35 mouse cellular contexts compared by ENCODE assay signal in the genomic region with DNA sequence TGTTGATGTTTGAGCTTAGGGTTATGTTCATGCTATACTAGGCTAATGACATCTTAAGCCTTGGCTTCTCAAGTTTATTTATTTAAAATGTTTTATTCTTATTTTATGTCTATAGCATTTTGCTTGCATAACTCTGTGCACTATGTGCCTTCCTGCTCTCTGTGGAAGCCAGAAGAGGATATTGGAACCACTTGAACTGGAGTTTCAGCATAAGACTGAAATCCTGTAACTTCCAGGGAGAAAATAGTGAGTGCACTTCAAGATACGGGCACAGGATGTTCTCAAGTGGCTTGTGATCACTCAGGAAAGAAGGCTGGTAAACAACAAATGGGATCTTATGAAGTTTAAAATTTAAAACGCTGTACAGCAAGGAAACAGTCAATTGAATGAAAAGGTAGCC.
"Had no signal": no experiment of that assay in that cellular context is flagged by ENCODE, and none has a peak within 500 bp of the region (broad histone marks: within the 10 kb centered on the region; RNA-seq: fewer than 3 reads in every experiment).

No protein-coding gene starts in this region.

- H3K27me3 ChIP-seq: heart, embryonic 12.5 days; heart, embryonic 15.5 days; hindbrain, embryonic 13.5 days; hindbrain, embryonic 15.5 days; intestine, embryonic 15.5 days; kidney, embryonic 15.5 days had no signal

- H3K9me3 ChIP-seq: heart, embryonic 12.5 days; heart, embryonic 13.5 days; heart, embryonic 15.5 days; hindbrain, embryonic 10.5 days; hindbrain, embryonic 12.5 days; hindbrain, embryonic 13.5 days; hindbrain, embryonic 15.5 days; intestine, embryonic 15.5 days; kidney, embryonic 15.5 days had no signal

- H3K4me1 ChIP-seq: heart, embryonic 12.5 days; heart, embryonic 15.5 days; intestine, embryonic 15.5 days had no signal

- H3K9ac ChIP-seq: heart, embryonic 12.5 days; heart, embryonic 13.5 days; heart, embryonic 15.5 days; hindbrain, embryonic 12.5 days; hindbrain, embryonic 13.5 days; hindbrain, embryonic 14.5 days; hindbrain, embryonic 15.5 days; intestine, embryonic 15.5 days; kidney, embryonic 15.5 days had no signal

- H3K4me2 ChIP-seq: heart, embryonic 11.5 days; heart, embryonic 12.5 days; heart, embryonic 13.5 days; heart, embryonic 15.5 days; hindbrain, embryonic 12.5 days; hindbrain, embryonic 13.5 days; hindbrain, embryonic 14.5 days; hindbrain, embryonic 15.5 days; intestine, embryonic 15.5 days; kidney, embryonic 15.5 days had no signal

- H3K27ac ChIP-seq: heart, adult 2 months; heart, embryonic 10.5 days; heart, embryonic 13.5 days; heart, embryonic 15.5 days; hindbrain, embryonic 10.5 days; hindbrain, embryonic 12.5 days; hindbrain, embryonic 13.5 days; hindbrain, embryonic 14.5 days; hindbrain, embryonic 15.5 days; hindbrain, postnatal 0 days; intestine, embryonic 15.5 days; kidney, embryonic 15.5 days; kidney, postnatal 0 days; layer of hippocampus, adult 2 months had no signal

- DNase-seq: heart, adult 2 months; heart, postnatal 10 days; heart, postnatal 14 days; heart, postnatal 36 days; heart, postnatal 4 days; kidney, adult 11 months; kidney, adult 18-20 months; kidney, adult 2 months; kidney, adult 8-10 months; kidney, adult 9 months; kidney, postnatal 10 days; kidney, postnatal 14 days; kidney, postnatal 25 days; kidney, postnatal 36 days; kidney, postnatal 4 days; layer of hippocampus, adult 9-11 months had no signal

- H3K4me3 ChIP-seq: heart, adult 2 months; heart, embryonic 10.5 days; heart, embryonic 12.5 days; heart, embryonic 13.5 days; heart, embryonic 15.5 days; hindbrain, embryonic 10.5 days; hindbrain, embryonic 12.5 days; hindbrain, embryonic 13.5 days; hindbrain, embryonic 15.5 days; intestine, embryonic 15.5 days; kidney, embryonic 15.5 days; layer of hippocampus, adult 2 months had no signal

- H3K36me3 ChIP-seq: heart, embryonic 10.5 days; heart, embryonic 12.5 days; heart, embryonic 13.5 days; heart, embryonic 15.5 days; hindbrain, embryonic 10.5 days; hindbrain, embryonic 12.5 days; hindbrain, embryonic 13.5 days; hindbrain, embryonic 15.5 days; intestine, embryonic 15.5 days; kidney, embryonic 15.5 days had no signal

- ATAC-seq: hindbrain, embryonic 16.5 days; hindbrain, postnatal 0 days; inflammation-experienced regulatory T-cells, adult 6 months; intestine, embryonic 15.5 days; intestine, embryonic 16.5 days; intestine, postnatal 0 days had no signal
